Mouse (Mus musculus) lung, postnatal 36 days (tissue): ENCODE data around the gene Eri3.

ENCODE experiments used
- DNase-seq: peaks from one replicate; pipeline ENCODE4 v3.0.0; 2022; ENCODE audit warnings: mixed read lengths

Eri3 gene

DNA sequence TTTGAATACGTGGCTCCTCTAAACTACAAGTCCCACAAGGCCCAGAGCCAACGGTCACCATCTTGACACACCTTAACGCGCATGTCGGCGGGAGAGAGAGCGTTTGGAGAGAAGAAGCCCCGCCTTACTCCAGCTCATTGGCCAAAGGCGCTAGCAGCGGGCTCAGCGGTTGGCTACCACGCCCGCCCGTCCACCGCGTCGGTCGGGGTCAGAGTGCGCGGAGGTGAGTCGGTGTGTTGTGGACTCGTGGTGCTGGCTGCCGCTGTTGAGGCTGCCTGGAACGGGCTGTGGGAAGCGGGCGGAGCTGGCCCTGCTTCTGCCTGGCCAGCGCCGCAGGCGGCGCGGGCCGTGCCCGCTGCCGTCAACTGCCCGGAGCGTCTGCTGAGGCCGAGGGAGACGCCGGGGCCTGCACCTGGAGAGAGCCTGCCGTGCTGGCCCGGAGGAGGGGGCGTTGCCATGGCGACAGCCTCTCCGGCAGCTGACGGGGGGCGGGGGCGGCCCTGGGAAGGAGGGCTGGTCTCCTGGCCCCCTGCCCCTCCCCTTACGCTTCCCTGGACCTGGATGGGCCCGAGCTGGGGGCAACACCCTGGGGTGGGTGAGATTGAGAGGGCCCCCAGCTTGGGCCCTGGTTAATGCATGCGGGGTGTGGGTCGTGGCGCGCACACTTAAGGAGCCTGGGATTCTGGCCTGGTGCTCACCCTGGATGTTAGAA, at the start of gene Eri3:
Eri3 (plus strand) TSS at position 226 of the 712 bp plus-strand sequence.
- DNase-seq: peak; percentile 99

GRCm38 (mm10) chr4:117518246-117518645, 31.9 kb upstream of the Eri3 start:
- DNase-seq: no peak

DNA sequence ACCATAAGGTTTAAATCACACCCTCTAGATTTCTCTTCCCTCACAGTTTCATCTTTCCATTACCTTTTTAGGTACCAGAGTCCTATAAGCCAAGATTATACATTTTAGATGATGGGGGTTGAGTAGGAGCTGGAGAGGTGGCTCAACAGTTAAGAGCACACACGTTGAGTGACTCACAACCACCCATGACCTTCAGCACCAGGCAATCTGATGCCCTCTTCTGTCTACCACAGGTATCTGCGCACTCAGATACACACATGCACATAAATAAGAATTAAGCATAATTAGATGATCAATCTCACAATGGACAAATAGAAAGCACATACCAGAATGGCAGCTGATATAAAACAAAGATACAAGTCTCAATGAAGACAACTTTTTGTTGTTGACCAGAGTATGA, 28.8 kb upstream of the Eri3 start:
- no peak for DNase-seq

- DNase-seq: no peak
These were observed 24.2 kb upstream of the Eri3 start for GRCm38 (mm10) chr4:117525990-117526389.

DNA sequence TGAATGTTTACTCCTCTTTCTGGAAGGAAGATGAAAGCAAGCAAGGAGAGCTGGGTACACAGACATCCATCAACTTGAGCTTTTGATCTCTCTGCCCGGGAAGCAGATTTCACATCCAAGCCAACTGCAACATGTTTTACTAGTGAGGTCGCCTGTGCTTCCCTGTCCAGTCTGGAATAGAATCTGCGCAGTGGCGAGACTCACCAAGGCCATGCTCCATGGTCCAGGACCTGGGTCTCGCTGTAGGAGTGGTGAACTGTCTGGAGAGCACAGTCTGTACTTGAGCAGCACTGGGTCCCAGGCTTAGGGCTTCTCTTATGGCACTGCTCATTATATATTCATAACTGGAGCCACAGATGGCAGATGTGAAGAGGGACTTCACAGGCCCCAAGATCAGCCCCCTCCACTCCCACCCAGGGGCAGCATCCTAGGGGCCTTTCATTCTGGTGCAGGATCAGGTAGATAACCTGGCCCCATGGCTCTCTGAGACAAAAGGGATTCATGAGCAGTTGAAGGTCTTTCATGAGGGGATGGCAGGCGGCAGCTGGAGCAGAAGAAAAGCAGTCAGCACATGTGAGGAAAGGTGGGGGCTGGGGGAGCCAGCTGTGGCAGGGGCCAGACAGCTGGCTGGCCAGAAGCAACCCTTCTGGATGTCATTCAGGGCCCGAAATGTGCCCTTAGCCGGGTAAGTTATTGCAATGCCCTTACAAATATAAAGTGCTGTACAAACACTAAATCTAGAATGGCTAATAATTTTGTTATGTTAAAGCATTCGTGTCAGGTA, 22.9 kb upstream of the Eri3 start:
- no peak for DNase-seq

GRCm38 (mm10) chr4:117527952-117528351, 22.2 kb upstream of the Eri3 start:
- DNase-seq: peak; percentile 64

DNA sequence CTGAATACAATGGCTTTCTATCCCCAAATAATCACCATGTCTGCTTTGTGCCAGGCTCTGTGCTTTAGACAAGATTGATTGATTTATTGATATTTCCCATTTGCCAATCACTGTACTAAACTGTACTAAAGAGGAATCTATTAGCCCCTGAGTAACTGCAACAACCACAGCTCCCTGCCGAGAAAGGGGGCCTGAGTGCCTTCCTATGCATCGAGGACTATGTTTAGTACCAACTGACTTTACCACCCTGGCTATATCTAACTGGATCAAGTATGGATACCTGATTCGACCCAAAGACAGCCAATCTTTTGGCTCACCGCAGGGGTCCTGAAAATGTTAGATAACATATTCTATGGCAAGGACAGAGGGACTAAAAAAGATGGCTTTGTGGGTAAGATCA, 20.3 kb upstream of the Eri3 start:
- DNase-seq: no peak

DNA sequence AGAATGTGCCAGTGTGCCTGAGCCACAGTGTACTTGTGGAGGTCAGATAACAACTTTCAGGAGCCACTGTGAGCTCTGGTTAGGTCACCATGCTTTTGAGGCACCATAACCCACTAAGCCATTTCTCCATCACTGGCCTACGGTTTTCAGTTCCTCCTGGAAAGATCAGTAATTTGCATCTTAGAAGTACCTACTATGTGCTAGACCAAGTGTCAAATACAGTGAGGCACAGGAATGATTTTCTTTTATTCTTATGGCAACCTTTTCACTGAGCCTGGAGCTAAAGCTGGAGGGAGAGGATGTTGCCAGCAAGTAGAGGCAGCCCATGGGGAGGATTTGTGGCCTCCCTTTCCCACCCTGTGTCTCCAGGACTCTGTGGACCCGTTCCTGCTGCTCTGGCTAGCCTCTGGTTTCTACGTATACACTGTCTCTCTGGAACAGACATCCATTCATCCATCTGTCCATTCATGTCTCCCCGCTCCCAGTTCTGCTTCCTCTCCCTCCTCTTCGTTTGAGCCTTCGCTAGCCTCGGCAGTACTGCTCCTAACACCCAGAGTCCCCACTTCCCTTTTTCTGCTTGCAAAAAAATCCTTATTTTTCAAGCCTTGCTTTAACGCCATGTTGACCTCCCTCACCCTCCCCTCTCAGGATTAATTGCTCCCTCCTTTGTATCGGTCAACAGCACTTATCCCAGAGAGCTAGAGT, 14.5 kb upstream of the Eri3 start:
- no peak for DNase-seq

DNA sequence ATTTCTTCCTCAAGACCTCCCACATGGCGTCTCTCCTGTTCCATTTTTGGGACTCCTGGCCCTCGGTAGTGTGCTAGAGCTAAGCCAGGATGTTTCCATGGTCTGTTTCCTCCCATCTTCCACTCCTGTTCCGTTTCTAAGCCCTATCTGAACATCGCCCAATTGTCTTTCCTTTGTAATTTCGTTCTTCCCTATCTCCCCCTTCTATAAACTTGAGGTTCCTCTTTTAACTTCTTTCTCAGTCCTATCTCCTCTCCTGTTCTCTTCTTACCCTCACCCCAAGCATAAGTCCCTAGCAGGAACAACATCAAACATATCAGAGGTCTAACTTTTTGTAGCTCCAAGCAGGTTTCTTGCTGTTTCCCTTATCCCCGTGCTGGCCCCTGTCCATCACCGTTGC, 13.2 kb upstream of the Eri3 start:
- no peak for DNase-seq

GRCm38 (mm10) chr4:117539329-117539980, 10.7 kb upstream of the Eri3 start:
- DNase-seq: no peak

- DNase-seq: no peak
These were observed 9.6 kb upstream of the Eri3 start for GRCm38 (mm10) chr4:117540571-117540970.

DNA sequence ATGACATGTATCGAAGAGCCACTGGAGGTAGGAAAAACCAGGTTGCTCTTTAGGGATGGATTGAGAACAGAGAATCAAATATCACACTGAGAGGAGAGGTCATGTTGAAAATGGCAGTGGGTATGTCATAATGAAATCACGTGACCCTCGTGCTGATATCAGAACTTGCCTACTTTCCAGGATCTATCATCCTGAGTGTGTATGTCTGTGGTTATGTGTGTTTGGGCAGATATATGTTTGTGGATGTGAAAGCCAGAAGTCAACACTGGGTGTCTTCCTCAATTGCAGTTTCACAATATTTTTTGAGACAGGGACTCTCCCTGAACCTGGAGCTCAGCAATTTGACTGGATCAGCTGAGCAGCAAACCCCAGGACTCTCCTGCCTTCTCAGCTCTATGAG, 4.7 kb upstream of the Eri3 start:
- no peak for DNase-seq

- DNase-seq: no peak
These were observed 3.5 kb upstream of the Eri3 start for GRCm38 (mm10) chr4:117546616-117547015.

- peak; percentile 10 for DNase-seq
These were observed 589 bp upstream of the Eri3 start for GRCm38 (mm10) chr4:117549576-117549975.

- no peak for DNase-seq
These were observed 1.2 kb downstream of the Eri3 start for GRCm38 (mm10) chr4:117551144-117552000.

DNA sequence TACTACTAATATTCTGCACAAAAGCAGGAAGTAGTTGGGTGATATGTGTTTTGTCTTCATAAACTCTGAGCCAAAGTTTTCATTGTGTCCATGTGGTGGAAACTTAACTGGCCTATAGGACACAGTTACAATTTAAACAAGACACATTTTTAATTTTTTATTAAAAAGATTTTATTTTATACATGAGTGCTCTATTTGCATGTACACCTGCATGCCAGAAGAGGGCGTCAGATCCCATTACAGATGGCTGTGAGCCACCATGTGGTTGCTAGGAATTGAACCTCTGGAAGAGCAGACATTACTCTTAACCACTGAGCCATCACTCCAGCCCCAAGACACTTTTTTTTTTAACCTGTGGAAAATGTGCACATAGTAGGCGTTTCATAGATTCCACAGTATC, 5.3 kb downstream of the Eri3 start:
- DNase-seq: no peak

GRCm38 (mm10) chr4:117556372-117556771, 6.2 kb downstream of the Eri3 start:
- no peak for DNase-seq

DNA sequence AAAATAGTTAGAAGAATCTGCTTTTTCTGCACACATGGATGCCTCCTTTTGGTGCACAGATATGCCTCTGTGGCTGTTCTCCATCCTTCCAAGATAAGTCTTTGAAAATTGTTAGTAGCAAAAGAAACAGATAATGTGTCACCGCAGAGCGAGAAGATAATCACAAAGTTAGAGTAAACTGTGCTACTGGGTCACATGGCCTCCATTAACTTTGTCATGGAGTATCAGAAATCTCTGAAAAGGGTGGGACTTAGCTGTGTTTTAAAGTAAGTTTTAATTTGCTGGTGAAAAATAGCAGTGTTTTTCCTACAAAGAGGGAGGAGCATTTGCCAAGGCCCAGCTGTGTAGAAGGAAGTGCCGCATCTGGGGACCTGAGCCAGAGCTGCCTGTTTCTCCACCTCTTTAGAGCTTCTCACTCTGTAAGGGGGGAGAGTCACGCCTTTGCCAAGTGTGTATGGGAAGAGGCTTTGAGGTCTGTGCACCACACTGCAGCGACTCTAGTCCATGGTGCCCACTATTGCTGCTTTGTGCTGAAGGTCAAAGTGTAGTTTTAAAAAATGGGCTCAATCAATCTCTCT, 7.0 kb downstream of the Eri3 start:
- DNase-seq: no peak

DNA sequence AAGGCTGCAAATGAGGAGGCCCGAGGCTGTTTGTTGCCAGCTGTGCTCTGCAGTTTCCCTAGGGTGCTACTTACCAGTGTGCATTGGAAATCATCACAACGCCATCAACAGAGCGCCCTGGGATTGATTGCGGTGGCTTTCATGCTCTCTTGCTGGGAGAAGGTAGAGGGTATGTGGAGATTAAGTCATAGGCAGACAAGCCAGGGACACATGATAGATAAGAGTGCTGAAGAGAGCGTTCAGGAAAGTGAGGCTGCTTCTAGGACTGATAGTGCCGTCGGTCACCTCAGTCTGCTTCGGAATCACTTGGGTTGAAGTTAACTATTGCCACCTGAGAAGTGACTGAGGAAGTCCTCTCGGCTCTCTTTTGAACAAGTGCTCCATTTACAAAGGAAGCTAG, 13.8 kb downstream of the Eri3 start:
- DNase-seq: no peak

DNA sequence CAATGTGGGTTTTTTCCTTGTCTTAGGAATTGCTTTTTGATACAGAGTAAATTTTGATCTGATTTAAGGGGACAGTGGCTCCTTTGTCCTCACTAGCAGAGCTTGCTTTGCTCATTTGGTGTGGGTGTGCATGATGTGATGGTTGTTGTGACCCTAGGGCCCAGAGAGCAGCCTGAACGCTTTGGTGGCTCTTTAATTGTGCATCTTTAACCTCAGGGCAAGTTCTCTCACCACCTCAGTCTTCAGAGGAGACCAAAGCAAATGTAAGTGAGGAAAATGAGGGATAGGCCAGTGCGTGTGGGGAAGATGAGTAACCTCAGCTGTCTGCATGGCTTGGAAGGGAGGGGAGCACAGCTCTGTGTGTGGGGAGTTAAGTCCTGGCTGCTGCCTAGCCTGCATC, 18.7 kb downstream of the Eri3 start:
- DNase-seq: no peak

GRCm38 (mm10) chr4:117570964-117571363, 20.8 kb downstream of the Eri3 start:
- no peak for DNase-seq

GRCm38 (mm10) chr4:117577579-117577978, 27.4 kb downstream of the Eri3 start:
- DNase-seq: no peak
